Mouse (Mus musculus): Measurements from ENCODE around the gene Ppm1h.

Gene Ppm1h

DNA sequence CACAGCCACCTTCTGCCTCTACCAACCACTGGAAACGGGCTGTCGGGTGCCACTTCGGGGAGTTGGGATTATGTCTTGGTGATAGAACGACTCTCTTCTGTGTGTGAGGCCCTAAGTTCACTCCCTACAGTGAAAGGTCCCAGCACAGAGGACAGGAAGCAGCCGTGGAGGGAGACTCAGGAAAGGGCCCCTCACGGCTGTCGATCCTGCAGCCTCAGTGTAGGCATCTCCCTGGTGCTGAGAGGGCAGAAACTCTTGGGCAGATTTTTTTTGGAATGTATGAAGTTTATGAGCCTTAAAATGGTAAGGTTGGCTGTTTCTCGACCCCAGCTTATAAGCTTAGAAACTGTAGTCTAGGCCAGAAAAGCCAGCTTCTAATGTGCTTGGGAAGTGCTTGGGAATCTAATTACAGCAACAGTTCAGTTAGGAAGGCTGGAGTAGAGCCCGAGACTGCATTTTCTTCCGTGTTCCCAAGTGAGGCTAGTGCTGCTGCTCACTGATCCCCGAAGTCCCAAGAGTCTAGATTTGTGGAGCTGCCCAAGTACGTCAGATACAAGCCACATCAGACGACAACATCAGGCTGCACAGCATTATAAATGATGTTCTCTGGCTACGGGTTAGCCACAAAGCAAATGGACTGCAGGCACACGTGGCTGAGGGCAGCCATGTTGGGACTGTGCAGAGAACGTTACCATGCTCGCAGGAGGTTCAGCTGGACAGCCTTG lies 177.6 kb downstream of the Ppm1h start:
- in situ Hi-C loops (cut with MboI, MseI) = no loop called here

DNA sequence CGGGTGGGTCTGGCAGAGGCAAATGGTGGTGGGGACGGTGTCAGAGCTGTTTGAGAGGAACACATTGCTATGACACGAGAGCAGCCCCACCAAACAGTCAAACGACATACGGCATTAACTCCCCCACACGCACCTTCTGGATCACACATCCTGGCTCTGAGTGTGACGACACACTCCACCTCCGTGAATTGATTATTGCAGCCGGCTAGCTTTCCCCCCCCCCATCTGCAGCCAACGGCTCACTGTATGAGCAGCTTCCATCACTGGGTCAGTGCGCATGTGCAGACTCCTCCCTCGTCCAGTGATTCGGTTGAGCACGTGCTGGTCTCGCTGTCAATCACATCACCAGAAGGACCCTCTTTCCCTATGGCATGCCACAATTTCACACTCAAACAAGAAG lies 178.6 kb downstream of the Ppm1h start:
- in situ Hi-C loops (cut with MboI, MseI) = no loop called here

- in situ Hi-C loops (cut with MboI, MseI) = no loop called here
Measured at GRCm38 (mm10) chr10:122858904-122859641, 180.5 kb downstream of the Ppm1h start.

DNA sequence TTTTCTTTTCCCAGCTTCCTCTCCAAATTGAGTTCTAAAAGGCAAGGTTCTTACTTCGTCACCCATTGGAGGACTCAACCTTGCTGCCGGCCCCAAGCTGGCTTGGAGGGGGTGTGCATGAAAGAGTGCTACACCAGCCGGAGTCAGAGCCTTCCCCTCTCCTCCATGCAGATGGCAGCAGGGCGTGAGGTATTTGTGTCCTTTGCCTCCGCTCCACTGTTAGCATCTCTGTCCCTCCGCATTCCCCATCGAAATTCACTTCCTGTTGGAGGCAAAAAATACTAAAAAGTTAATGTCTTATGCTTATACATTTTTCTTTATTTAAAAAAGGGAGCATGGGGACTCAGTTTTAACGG lies 181.1 kb downstream of the Ppm1h start:
- in situ Hi-C loops (cut with MboI, MseI) = no loop called here

DNA sequence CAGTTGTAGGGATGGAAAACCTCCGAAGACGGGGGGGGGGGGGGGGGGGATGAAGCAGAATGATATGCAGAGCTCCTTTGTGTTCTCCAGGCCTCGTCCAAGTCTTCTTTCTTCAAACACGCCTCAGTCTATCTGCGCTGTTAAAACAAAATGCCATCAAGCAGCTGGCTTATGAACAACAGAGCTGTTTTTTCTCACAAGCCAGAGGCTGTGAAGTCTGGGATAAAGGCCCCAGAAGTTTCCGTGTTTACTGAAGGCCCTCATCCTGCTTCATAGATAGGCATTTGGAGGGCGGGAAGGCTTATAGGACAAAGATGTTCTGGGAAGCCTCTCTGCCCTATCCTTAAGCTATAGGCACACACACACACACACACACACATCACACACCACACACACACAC lies 181.5 kb downstream of the Ppm1h start:
- in situ Hi-C loops (cut with MboI, MseI) = no loop called here

GRCm38 (mm10) chr10:122861696-122862385 lies 183.3 kb downstream of the Ppm1h start:
- in situ Hi-C loops (cut with MboI, MseI) = no loop called here

- in situ Hi-C loops (cut with MboI, MseI) = no loop called here
Measured at GRCm38 (mm10) chr10:122862386-122863023, 183.9 kb downstream of the Ppm1h start.

GRCm38 (mm10) chr10:122869865-122870503 lies 191.4 kb downstream of the Ppm1h start:
- in situ Hi-C loops (cut with MboI, MseI) = no loop called here

- in situ Hi-C loops (cut with MboI, MseI) = no loop called here
Measured at GRCm38 (mm10) chr10:122870848-122871494, 192.4 kb downstream of the Ppm1h start.

DNA sequence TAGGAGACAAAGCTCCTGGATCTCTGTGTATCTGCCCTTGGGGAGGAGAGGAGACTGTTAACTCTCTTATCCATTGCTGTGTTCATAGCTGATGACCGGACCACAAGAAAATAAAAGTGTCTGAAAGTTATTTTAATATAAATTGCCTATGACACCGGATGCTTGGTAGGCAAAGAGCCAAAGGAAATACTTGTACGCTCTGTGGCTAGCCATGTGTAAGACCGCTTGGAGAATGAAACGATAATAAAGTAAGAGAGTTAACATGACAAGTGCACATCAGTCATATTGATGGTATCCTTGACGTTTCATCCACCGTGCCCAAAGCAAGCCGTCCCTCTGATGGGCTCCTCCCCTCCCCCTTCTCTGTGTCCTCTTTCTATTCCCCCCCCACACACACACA lies 194.2 kb downstream of the Ppm1h start:
- in situ Hi-C loops (cut with MboI, MseI) = no loop called here

DNA sequence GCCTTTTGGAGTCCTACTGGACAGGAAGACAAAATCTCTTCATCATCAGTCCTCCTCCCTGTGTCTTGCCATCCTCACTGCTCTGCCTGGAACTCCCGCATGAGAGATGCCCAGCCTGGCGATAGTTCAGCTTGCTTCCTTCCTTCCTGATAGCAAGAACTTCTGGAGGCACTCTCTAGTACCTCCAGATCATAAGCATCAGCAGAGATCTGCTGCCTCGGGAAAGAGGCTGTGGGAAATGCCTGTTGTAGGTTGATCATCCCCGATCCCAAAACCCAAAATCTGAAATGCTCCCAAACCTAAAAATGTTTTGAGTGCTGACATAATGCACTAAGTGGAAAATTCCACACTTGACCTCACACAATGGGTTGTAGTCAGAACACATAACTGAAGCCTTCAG lies 198.4 kb downstream of the Ppm1h start:
- in situ Hi-C loops (cut with MboI, MseI) = no loop called here

DNA sequence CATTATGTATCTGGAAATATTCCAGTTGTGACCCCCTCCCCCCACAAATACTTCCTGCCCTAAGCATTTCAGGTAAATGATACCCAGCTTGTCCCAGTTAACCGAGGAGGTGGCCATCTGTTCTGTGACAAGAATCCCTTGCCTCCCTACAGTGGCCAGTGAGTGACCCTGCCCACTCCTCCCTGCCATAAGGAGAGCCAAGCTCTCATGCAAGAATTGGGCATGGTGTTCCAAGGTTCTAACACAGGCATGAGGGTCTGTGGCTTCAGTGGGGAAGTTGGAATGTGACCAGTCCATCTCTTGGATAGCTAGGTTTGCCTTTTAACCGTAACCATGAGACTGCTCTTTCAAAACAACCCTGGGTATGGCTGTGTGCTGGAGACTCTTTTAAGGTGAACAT lies 198.9 kb downstream of the Ppm1h start:
- in situ Hi-C loops (cut with MboI, MseI) = no loop called here

- in situ Hi-C loops (cut with MboI, MseI) = no loop called here
Measured at GRCm38 (mm10) chr10:122881456-122881855, 202.9 kb downstream of the Ppm1h start.

DNA sequence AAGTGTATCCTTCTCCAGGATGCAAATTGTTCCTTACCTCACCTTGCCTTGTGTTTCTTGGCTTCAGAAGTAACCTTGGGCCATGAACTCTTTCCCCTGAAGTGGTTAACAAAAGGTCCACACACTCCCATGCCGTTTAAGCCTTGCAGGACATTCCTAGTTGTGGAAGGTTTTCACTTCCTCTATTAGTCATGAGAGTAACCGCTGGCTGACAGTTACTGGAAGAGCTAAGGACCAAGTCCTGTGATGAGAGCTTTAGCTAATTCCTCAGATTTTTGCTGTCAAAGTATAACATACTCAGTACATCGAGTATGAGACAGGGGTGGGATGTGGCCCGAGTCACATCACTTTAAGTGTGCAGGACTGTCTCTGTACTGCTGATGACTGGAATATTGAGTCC lies 204.1 kb downstream of the Ppm1h start:
- in situ Hi-C loops (cut with MboI, MseI) = no loop called here

DNA sequence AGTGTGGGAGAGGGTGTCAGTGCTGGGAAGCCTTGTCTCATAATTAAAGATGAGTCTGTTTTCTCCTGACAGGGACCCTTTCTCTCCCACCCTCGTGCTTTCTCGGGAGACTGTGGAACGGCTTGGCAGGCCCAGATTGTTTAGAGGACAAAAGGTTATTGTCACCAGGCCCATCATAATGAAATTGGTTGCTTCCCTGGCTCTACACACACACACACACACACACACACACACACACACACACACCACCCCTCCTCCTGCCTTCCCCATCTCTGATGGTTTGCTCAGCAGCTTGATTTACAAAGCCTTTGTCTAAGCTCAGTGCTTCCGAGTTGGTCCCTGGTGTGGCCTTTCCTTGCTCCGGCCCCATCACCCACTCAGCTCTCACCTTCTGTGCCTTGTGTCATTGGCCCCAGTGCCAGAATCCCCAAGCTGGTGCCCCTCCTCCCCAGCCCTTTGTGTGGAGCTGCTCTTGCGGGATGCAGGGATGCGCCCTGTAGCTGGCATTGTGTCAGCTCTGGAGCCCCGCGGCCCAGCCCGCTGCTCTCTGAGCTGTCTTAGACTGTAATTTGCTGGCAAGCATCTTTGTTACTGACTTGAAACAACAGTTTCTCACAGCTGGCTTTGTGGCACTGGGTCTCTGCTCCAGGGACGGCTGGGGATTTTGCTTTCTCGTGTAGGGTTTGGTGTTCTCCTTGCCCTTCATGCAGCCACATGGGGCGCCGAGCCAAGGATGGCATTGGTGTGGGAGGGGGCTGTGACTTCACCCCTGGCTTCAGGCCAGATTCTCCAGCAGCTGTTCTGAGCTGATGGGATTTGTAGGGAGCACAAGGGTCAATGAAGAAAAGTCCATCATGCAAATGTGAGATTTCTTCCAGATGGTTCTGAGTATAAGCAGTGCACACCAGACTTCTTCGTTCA lies 205.5 kb downstream of the Ppm1h start:
- in situ Hi-C loops (cut with MboI, MseI) = no loop called here

DNA sequence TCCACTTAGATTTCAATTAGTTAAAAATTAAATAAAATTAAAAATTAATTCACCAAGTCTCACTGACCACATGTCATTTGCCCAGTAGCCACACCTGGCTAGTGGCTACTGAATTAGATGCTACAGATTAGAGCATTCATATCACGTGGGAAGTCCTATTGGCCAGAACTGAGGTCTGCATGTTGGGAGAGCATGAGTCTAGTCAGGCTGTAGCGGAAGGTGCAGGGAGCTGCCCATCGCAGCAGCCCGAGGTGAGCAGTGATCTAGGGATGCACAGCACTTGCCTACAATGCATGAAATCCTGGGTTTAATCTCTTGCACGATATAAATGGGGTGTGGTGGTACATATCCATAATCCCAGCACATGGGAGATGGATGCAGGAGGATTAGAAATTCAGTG lies 206.7 kb downstream of the Ppm1h start:
- in situ Hi-C loops (cut with MboI, MseI) = no loop called here

- in situ Hi-C loops (cut with MboI, MseI) = no loop called here
Measured at GRCm38 (mm10) chr10:122886055-122886915, 207.7 kb downstream of the Ppm1h start.

GRCm38 (mm10) chr10:122886916-122887527 lies 208.5 kb downstream of the Ppm1h start:
- in situ Hi-C loops (cut with MboI, MseI) = no loop called here
